Mouse (Mus musculus) forebrain, postnatal 0 days (tissue): ENCODE results near the gene Bmf. TPM values are rescaled to one million over a fixed set of nuclear protein-coding genes. Genes with fewer than 3 reads are reported as not detected.

Experiments
- ATAC-seq: fragments of 200-750 bp; cut with Nextera tagmentation; 2 replicates; pipeline ENCODE4 v1.8.0; 2017; ENCODE audit warnings: mild to moderate bottlenecking, moderate library complexity
- DNase-seq: peaks from one replicate; pipeline ENCODE4 v3.0.0-alpha.2; 2015
- H3K27ac ChIP-seq: fragments of 300-500 bp; sonication (generic); 2 replicates; pipeline ENCODE4 v1.5.1; 2014; ENCODE audit warnings: low read depth, mild to moderate bottlenecking, antibody characterized with exemption, low read length, moderate library complexity, mixed read lengths
- H3K27me3 ChIP-seq: fragments of 300-500 bp; sonication (generic); 2 replicates; pipeline ENCODE4 v1.6.1; 2014; ENCODE audit warnings: mild to moderate bottlenecking, low read length, mixed read lengths; ENCODE audit not compliant: insufficient read depth
- H3K36me3 ChIP-seq: fragments of 300-500 bp; sonication (generic); 2 replicates; pipeline ENCODE4 v1.6.1; 2014; ENCODE audit warnings: mild to moderate bottlenecking, moderate library complexity; ENCODE audit not compliant: insufficient read depth
- H3K4me1 ChIP-seq: fragments of 300-500 bp; sonication (generic); 2 replicates; pipeline ENCODE4 v1.6.1; 2014; ENCODE audit warnings: antibody characterized with exemption; ENCODE audit not compliant: insufficient read depth
- H3K4me2 ChIP-seq: fragments of 300-500 bp; sonication (generic); 2 replicates; pipeline ENCODE4 v1.6.1; 2014; ENCODE audit warnings: low read depth, mild to moderate bottlenecking, moderate library complexity
- H3K4me3 ChIP-seq: fragments of 300-500 bp; sonication (generic); 2 replicates; pipeline ENCODE4 v1.5.1; 2014; ENCODE audit warnings: low read depth, low read length, mixed read lengths
- H3K9ac ChIP-seq: fragments of 300-500 bp; sonication (generic); 2 replicates; pipeline ENCODE4 v1.6.1; 2014; ENCODE audit warnings: mild to moderate bottlenecking
- H3K9me3 ChIP-seq: fragments of 300-500 bp; sonication (generic); 2 replicates; pipeline ENCODE4 v1.6.1; 2016; ENCODE audit warnings: low read length
- CTCF ChIP-seq: sonication (generic); IDR thresholded peaks from 2 replicates; pipeline ENCODE4 v1.5.1; 2016; ENCODE audit warnings: antibody characterized with exemption, control low read depth, low read depth
- WGBS: fragments of 180-500 bp; shearing (Covaris S2); extraction: QIAGEN DNeasy Blood & Tissue Kit; methylation state at CpG from one replicate; pipeline ENCODE4 v1.1.7; 2014; 5-methylcytosine and 5-hydroxymethylcytosine counted together
- polyA plus RNA-seq: library from polyadenylated mRNA; unstranded; fragments of >200 nt; fragmentation: Nextera tagmentation; extraction: Ambion mirVana; gene quantifications from 2 replicates; pipeline ENCODE4 v1.2.1, GENCODE M21; 2015
- total RNA-seq: library from RNA; depleted of rRNA; stranded (reverse); fragments of >200 nt; gene quantifications from 2 replicates; pipeline ENCODE4 v1.2.3, GENCODE M21; 2014

Gene Bmf
- total and polyA plus RNA-seq, 2 experiments from 2014 or later, result 1.3 to 6.6 TPM

DNA sequence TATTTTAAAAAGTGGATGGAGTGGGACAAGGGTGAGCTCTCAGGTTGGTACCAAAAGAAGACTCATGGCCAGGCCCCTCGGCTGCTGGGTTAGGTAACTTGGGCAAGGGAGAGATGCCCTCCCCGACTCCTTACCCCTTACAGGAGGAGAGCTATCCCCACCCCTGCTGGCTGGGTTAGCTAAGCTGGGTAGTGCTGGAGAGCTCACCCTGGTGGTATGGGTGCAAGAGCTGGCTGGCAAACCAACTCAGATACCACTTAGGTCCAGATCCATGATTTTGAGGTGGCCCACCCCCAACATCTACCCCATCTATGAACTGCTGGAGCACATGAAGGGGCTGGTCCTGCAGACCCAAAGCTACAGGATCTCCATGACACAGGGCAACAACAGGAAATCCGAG lies 24.7 kb downstream of the Bmf start:
- Histone ChIP-seq H3K4me3 (no peak overlapping the region), H3K4me1 (no peaks in the 10 kb centered on the region), H3K27ac (no peak overlapping the region), H3K36me3 (no peaks in the 10 kb centered on the region), H3K9me3 (no peaks in the 10 kb centered on the region), H3K4me2 (no peak overlapping the region), H3K9ac (no peak overlapping the region), H3K27me3 (no peaks in the 10 kb centered on the region)
- ATAC-seq, result no peak
- no peak for TF ChIP-seq CTCF
- no peak for DNase-seq
- 79% methylated on average over 3 of the region's 3 CpGs for WGBS

DNA sequence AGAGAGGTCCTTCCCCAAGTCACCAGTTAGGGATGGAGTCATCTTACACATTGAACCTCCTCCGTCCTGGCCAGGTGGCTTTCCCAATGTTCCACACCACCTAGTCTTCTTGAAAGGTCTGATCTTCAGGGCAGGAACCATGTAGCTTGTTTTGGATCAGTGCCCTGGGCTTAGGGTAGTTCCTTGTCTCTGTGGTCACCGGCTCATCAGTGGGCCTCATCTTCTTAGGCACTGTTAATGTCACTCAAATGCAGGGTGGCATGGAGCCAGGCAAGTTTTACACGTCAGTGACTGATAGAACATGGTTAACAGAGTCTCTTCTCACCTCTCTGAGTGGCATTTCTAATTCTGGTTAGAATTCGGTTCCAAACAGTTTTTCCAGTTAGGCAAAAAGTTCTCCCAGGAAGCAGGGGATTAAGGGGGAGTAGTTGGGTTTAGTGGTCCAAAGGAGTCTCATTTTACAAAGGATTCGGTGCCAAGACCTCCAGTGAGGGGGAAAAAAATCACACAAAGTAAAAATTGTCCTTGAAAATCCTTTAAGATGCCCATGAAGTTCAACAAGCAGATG lies 26.2 kb downstream of the Bmf start:
- no peak for ATAC-seq

DNA sequence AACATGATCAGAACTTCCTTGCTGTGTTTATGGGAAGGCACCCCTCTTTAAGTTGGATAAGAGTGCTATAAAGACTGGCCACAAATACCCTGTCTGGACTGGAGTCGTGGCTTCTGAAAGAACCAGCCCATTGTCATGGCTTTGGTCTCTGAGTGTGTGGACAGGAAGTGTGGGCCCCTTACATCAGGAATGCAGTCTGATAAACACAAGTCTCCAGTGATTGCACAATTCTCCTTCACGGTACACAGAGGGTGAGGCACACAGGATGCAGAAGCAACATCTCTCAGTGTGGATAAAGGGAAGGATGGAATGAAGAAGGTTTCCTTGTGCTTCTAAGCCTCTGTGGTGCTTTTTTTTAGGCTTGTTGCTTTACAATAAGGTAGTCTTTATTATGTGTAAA lies 27.2 kb downstream of the Bmf start:
- H3K36me3 ChIP-seq, result no peaks in the 10 kb centered on the region
- TF ChIP-seq CTCF, result no peak

More for the DNA sequence above, 26.2 kb downstream of the Bmf start:
- H3K27me3 ChIP-seq, result no peaks in the 10 kb centered on the region
- H3K9me3 ChIP-seq, result no peaks in the 10 kb centered on the region
- WGBS, result 47% methylated on average over 5 of the region's 5 CpGs
- no peak overlapping the region for H3K4me2 ChIP-seq
- DNase-seq, result no peak
- H3K9ac ChIP-seq, result no peak overlapping the region
- no peak for TF ChIP-seq CTCF
- no peak overlapping the region for H3K4me3 ChIP-seq
- no peaks in the 10 kb centered on the region for H3K36me3 ChIP-seq
- no peak overlapping the region for H3K27ac ChIP-seq
- no peaks in the 10 kb centered on the region for H3K4me1 ChIP-seq

DNA sequence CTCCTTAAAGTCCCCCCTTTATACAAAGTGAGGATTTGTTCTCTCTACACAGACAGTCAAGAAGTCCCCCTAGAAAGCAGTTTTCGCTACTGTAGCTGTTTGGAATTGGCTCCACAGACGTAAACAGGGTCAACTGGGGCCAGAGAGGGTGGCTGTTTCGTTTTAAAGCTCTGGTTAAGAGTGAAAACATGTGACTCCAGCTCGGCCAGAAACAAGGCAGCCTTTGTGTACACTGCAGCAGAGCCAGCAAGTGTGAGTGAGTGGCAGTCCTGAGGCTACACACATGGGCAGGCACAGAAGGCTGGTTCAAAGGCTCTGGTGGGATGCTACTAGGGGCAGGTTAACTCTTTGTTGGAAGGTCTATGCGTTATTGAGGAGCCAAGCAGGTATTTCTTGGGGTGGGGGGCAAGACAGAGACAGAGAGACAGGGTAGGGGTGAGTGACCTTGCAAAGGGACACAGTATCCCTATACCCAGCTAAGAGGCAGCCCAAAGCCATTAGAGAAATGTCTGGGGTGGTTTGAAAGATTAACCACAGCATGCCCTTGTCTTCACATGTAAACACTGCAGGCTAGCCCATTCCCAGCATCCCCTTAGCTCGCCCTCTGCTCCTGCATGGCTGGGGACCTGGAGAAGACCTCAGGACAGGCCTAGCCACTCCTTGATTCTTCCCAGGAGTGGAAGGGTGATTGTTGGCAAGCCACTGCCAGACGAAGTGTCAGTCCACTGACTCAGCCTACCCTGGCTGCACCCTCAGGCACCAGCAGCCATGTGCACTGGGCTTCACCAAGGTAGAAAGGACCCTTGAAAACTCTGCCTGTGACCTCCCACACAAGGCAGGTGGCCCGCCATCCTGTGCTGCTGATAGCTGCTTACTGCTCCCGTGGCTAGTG lies 29.2 kb downstream of the Bmf start:
- TF ChIP-seq CTCF, result no peak
- DNase-seq (peak; percentile 58), ATAC-seq (peak; percentile 97)
- Histone ChIP-seq H3K36me3 (no peaks in the 10 kb centered on the region), H3K4me3 (no peak overlapping the region), H3K4me1 (no peaks in the 10 kb centered on the region), H3K27ac (no peak overlapping the region), H3K9me3 (no peaks in the 10 kb centered on the region), H3K9ac (no peak overlapping the region), H3K27me3 (no peaks in the 10 kb centered on the region), H3K4me2 (no peak overlapping the region)
- 39% methylated on average over 9 of the region's 9 CpGs for WGBS

More for the DNA sequence above, 27.2 kb downstream of the Bmf start:
- ATAC-seq (no peak), DNase-seq (no peak)
- Histone ChIP-seq H3K27ac (no peak overlapping the region), H3K9me3 (no peaks in the 10 kb centered on the region), H3K27me3 (no peaks in the 10 kb centered on the region), H3K9ac (no peak overlapping the region), H3K4me3 (no peak overlapping the region), H3K4me1 (no peaks in the 10 kb centered on the region), H3K4me2 (no peak overlapping the region)
- WGBS, result 57% methylated on average over 2 of the region's 2 CpGs

DNA sequence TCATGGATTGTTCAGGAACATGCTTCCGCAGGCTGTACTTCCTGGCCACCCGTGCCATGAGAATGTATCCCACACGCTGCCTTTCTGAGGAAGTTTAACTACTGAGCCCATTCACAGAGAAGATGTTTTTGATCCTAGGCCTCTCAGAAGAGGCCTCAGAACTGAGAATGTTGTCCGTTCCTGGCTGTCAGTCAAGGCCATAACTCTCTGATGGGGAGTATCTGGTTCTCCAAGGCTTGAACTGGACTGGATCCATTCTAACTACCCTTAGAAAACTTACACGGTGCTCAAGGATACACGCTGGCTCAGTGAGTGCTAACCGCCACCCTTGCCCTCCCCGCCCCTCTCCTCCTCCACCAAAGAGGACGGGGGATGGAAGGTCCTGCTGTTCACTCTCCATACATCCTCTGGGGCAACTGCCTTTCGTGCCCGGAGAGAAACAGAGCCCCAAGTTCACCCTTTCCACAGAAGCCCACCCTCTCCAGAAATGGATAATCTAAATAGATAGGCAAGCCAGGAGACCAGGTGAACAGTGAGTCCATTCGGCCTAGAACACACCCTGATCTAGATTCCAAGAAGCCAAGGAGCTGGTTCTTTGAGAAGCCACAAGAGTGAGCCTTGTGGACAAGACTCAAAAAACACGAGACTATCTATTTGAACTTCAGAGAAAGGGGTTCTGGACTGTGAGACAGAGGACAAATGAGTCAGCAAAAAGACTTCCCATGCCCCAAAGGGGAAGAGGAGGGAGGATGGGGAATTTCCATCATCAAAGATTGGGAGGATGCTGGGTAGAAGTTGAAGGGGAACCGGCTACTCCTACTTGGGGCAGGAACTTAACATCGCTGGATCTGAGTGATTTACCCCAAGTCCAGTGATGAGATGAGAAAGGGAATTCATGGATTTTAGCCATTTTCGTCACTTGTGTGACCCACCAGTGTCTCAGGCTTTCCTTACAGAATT lies 36.8 kb downstream of the Bmf start:
- 85% methylated on average over 16 of the region's 16 CpGs for WGBS
- DNase-seq, result no peak

DNA sequence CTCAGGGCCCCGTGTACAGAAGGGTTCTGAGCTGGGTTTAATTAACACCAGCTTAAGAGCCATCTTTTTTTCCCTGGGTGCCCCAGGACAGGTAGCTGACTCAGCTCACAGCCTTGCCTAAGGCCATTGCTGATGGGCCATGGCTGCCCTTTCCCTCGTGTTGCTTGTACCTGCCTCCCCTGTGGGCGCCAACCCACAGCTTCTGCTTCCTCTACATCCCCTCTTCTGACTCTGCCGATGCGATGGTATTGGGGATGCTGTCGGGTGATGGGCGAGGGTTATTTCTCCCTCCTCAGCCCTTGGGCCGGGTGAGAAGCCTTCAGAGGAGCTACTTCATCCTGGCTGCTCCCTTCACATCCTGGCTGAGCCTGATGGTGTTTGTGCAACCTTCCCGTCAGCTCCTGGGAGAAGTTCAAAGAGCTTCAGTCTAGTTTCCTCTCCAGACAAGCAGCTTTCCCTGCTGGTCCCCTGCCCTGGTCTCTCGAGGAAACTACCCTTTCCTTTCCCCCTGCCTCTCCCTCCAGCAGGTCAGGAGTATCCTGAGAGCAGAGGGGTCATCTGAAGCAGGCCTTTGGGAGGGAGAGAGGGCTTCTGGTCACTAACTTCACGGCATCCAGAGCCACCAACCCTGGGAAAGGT lies 37.6 kb downstream of the Bmf start:
- Histone ChIP-seq H3K9me3 (no peaks in the 10 kb centered on the region), H3K9ac (no peak overlapping the region), H3K27ac (no peak overlapping the region), H3K4me3 (no peak overlapping the region), H3K36me3 (no peaks in the 10 kb centered on the region), H3K4me2 (no peak overlapping the region), H3K27me3 (no peaks in the 10 kb centered on the region), H3K4me1 (no peaks in the 10 kb centered on the region)
- DNase-seq (no peak), ATAC-seq (no peak)
- no peak for TF ChIP-seq CTCF
- 67% methylated on average over 11 of the region's 11 CpGs for WGBS

More for the DNA sequence above, 36.8 kb downstream of the Bmf start:
- no peak for ATAC-seq
- Histone ChIP-seq H3K4me3 (no peak overlapping the region), H3K4me2 (no peak overlapping the region), H3K27me3 (no peaks in the 10 kb centered on the region), H3K36me3 (no peaks in the 10 kb centered on the region), H3K4me1 (no peaks in the 10 kb centered on the region), H3K27ac (no peak overlapping the region), H3K9ac (no peak overlapping the region), H3K9me3 (no peaks in the 10 kb centered on the region)
- TF ChIP-seq CTCF, result no peak
